Mouse (Mus musculus) megakaryocyte, embryonic 14.5 days (primary cell): ENCODE results near the gene Eng. TPM values are rescaled to one million over a fixed set of nuclear protein-coding genes. Genes with fewer than 3 reads are reported as not detected.
A peak's percentile ranks its signal among the peaks of the same experiment; 100 is the strongest.

Experiments used
- H3K27me3 ChIP-seq: replicated peaks from 2 replicates; pipeline ENCODE3; 2012; ENCODE audit warnings: inconsistent platforms
- H3K36me3 ChIP-seq: replicated peaks from 2 replicates; pipeline ENCODE3; 2012; ENCODE audit warnings: low read length, inconsistent platforms, mixed read lengths
- H3K4me1 ChIP-seq: 2 replicates; pipeline ENCODE4 v1.6.1; 2012; ENCODE audit warnings: inconsistent platforms
- H3K4me3 ChIP-seq: replicated peaks from 2 replicates; pipeline ENCODE3; 2012; ENCODE audit warnings: moderate library complexity, mild to moderate bottlenecking, inconsistent platforms
- H3K9me3 ChIP-seq: 2 replicates; pipeline ENCODE4 v1.6.1; 2012; ENCODE audit warnings: inconsistent platforms
- FLI1 ChIP-seq: IDR thresholded peaks from 2 replicates; pipeline ENCODE4 v1.6.1; 2012; ENCODE audit warnings: low read length, inconsistent platforms, mixed read lengths
- GATA1 ChIP-seq: IDR thresholded peaks from 3 replicates; pipeline ENCODE4 v1.6.1; 2012; ENCODE audit warnings: mixed read lengths, low read length, inconsistent platforms, borderline replicate concordance
- polyA plus RNA-seq: library from polyadenylated mRNA; stranded (reverse); fragments of >175 nt; gene quantifications from 2 replicates; pipeline ENCODE4 v1.2.3, GENCODE M21; 2012; ENCODE audit warnings: low replicate concordance; ENCODE audit not compliant: insufficient read depth

Eng gene
- polyA plus RNA-seq, 1 experiment: 90.6 TPM

- no peaks in the 10 kb centered on the region for H3K27me3 ChIP-seq
- no peaks in the 10 kb centered on the region for H3K9me3 ChIP-seq
- peaks cover 90% of the 10 kb centered on the region for H3K36me3 ChIP-seq
- no peak overlapping the region for H3K4me3 ChIP-seq
- TF ChIP-seq FLI1 (no peak), GATA1 (no peak)
- H3K4me1 ChIP-seq: peaks cover 68% of the 10 kb centered on the region
Measured at GRCm38 (mm10) chr2:32658873-32659272, 12.5 kb downstream of the Eng start.

- TF ChIP-seq FLI1 (no peak), GATA1 (no peak)
- peak overlapping the region; percentile 73 for H3K4me3 ChIP-seq
- H3K4me1 ChIP-seq: peaks cover 58% of the 10 kb centered on the region
- H3K36me3 ChIP-seq: peaks cover 92% of the 10 kb centered on the region
- no peaks in the 10 kb centered on the region for H3K9me3 ChIP-seq
- H3K27me3 ChIP-seq: no peaks in the 10 kb centered on the region
Measured at GRCm38 (mm10) chr2:32661509-32662107, 15.2 kb downstream of the Eng start.

- Histone ChIP-seq H3K4me3 (no peak overlapping the region), H3K9me3 (no peaks in the 10 kb centered on the region), H3K4me1 (peaks cover 58% of the 10 kb centered on the region), H3K36me3 (peaks cover 91% of the 10 kb centered on the region), H3K27me3 (no peaks in the 10 kb centered on the region)
- TF ChIP-seq GATA1: no peak
- TF ChIP-seq FLI1: no peak
Measured at GRCm38 (mm10) chr2:32662291-32662690, 15.9 kb downstream of the Eng start.

DNA sequence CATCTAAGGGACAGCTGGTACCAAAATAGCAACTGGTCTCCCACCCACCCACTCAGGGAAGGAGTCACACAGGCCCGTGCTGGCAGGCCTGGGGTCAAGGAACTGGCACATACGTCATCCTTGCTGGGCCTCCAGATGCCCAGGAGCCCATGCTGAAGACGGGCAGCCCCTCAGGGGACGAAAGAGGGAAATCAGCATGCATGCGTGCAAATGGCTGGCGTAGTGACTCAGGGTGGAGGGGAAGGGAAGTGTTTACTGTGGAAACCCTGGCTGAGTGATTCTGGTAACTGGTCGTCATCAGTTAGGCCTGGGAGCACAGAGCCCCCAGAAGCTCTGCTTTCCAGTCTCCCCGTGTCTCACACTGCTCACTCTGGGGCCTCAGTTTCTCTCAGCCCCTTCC is 18.9 kb downstream of the Eng start:
- Histone ChIP-seq H3K27me3 (no peaks in the 10 kb centered on the region), H3K4me1 (peaks cover 48% of the 10 kb centered on the region), H3K36me3 (peaks cover 88% of the 10 kb centered on the region), H3K9me3 (no peaks in the 10 kb centered on the region), H3K4me3 (peak overlapping the region; percentile 42)
- TF ChIP-seq GATA1 (no peak), FLI1 (no peak)

DNA sequence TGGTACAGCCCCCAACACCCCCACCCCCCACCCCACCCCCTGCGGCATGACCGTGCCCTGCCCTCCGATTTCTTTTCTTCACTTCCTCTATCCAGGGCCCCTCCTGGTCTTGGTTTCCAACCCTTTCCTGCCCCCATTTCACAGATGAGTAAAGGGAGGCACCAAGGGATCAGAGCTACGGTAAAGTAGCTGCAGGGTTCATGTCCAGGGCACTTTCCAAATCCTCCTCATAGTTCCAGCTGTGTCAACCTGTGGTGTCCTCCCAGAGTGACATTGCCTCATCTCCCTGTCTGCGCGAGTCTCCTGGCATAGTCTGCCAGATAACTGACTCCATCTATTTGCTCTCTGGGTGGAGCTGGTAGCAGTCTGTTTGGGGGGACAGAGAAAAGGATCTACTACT is 19.5 kb downstream of the Eng start:
- H3K36me3 ChIP-seq: peaks cover 88% of the 10 kb centered on the region
- no peaks in the 10 kb centered on the region for H3K27me3 ChIP-seq
- no peaks in the 10 kb centered on the region for H3K9me3 ChIP-seq
- H3K4me1 ChIP-seq: peaks cover 45% of the 10 kb centered on the region
- H3K4me3 ChIP-seq: no peak overlapping the region
- TF ChIP-seq FLI1: no peak
- TF ChIP-seq GATA1: no peak

- TF ChIP-seq GATA1 (no peak), FLI1 (no peak)
- H3K27me3 ChIP-seq: no peaks in the 10 kb centered on the region
- no peak overlapping the region for H3K4me3 ChIP-seq
- H3K36me3 ChIP-seq: peaks cover 90% of the 10 kb centered on the region
- H3K9me3 ChIP-seq: no peaks in the 10 kb centered on the region
- H3K4me1 ChIP-seq: peaks cover 42% of the 10 kb centered on the region
Measured at GRCm38 (mm10) chr2:32667775-32668174, 21.4 kb downstream of the Eng start.

- Histone ChIP-seq H3K27me3 (no peaks in the 10 kb centered on the region), H3K9me3 (no peaks in the 10 kb centered on the region), H3K36me3 (peaks cover 92% of the 10 kb centered on the region), H3K4me1 (peaks cover 42% of the 10 kb centered on the region), H3K4me3 (no peak overlapping the region)
- TF ChIP-seq FLI1 (no peak), GATA1 (no peak)
Measured at GRCm38 (mm10) chr2:32668176-32668575, 21.8 kb downstream of the Eng start.

DNA sequence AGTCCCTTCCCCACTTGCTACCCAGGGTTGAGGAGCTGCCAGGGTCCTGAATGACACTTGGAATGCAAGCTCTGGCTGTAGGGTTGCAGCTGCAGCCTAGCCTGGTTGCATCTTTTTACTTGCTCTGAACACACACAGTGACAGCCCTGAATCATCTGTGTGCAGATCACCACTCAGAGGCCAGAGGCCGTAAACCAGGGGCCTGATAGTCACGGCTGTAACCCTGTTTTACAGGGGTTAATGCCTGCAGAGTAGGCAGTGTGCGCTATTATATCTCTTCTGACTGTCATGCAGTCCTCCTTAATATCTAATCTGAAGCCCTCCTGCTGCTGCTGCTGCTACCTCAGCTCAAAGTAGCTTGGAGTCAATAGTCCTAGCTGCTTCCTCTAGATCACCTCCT is 23.5 kb downstream of the Eng start:
- H3K36me3 ChIP-seq: peaks cover 92% of the 10 kb centered on the region

DNA sequence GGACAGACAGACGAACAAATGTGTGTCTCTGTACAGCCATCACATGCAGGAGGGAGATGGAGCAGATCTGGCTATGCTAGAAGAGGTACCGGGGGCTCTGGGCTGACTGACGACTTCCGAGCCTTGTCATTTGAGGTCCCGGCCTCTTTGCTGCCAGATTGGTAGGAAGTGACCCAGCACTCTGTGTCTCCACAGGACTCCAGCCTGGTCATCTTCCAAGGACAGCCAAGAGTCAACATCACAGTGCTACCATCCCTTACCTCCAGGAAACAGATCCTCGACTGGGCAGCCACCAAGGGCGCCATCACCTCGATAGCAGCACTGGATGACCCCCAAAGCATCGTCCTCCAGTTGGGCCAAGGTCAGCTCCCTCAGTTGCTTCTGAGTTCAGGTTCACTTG is 24.8 kb downstream of the Eng start:
- Histone ChIP-seq H3K27me3 (no peaks in the 10 kb centered on the region), H3K9me3 (no peaks in the 10 kb centered on the region), H3K36me3 (peaks cover 90% of the 10 kb centered on the region), H3K4me1 (peaks cover 28% of the 10 kb centered on the region), H3K4me3 (no peak overlapping the region)
- TF ChIP-seq GATA1 (no peak), FLI1 (no peak)

More for the DNA sequence above, 23.5 kb downstream of the Eng start:
- Histone ChIP-seq H3K4me1 (peaks cover 40% of the 10 kb centered on the region), H3K4me3 (no peak overlapping the region), H3K9me3 (no peaks in the 10 kb centered on the region), H3K27me3 (no peaks in the 10 kb centered on the region)
- TF ChIP-seq FLI1 (no peak), GATA1 (no peak)

DNA sequence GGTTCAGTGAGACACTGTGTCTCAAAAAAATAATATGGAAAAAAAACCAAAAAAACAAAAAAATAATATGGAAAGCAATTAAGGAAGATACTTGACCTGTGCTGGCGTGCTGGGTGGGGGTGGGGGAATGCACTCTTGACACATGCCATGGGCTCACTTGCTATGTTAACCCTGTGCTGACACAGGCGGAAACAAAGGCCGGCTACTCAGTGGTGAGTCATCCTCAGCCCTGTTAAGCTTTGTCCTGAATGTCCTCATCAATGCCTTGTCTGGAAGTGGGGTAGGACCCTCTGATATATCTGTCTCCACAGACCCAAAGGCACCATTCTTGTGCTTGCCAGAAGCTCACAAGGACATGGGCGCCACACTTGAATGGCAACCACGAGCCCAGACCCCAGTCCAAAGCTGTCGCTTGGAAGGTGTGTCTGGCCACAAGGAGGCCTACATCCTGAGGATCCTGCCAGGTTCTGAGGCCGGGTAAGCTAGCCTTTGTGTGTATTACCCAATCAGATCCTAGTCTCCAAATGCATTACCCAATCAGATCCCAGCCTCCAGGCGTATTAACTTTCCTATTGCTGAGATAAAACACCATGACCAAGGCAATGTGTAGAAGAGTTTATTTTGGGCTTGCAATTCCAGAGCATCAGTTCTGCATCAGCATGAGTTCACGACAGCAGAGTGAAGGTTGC is 25.7 kb downstream of the Eng start:
- no peaks in the 10 kb centered on the region for H3K9me3 ChIP-seq
- H3K36me3 ChIP-seq: peaks cover 88% of the 10 kb centered on the region
- peaks cover 28% of the 10 kb centered on the region for H3K4me1 ChIP-seq
- H3K27me3 ChIP-seq: no peaks in the 10 kb centered on the region
- no peak overlapping the region for H3K4me3 ChIP-seq
- TF ChIP-seq FLI1: no peak
- TF ChIP-seq GATA1: no peak
